Mouse (Mus musculus) MEL (cell line): ENCODE data around the gene Nudt2. TPM values are rescaled to one million over a fixed set of nuclear protein-coding genes. Genes with fewer than 3 reads are reported as not detected.

Experiments
- DNase-seq: peaks from one replicate; pipeline ENCODE4 v3.0.0; 2011; ENCODE audit warnings: low read depth, low spot score
- H3K27ac ChIP-seq: 2 replicates; pipeline ENCODE4 v1.5.1; 2012; ENCODE audit warnings: low read depth, mild to moderate bottlenecking, control low read depth, low read length, moderate library complexity; ENCODE audit not compliant: control insufficient read depth
- H3K27me3 ChIP-seq, 2 experiments: fragments of 150-350 bp in 1 of 2; sonication (generic) in 1 of 2; 2 replicates each; pipeline ENCODE4 v1.6.1; 2012; ENCODE audit warnings: low read length in 2 of 2, mild to moderate bottlenecking in 2 of 2, improper control_type of control experiment in 1 of 2, moderate library complexity in 1 of 2; ENCODE audit not compliant: insufficient read depth in 2 of 2, control insufficient read depth in 1 of 2
- H3K36me3 ChIP-seq, 2 experiments: 2 replicates each; pipeline ENCODE4 v1.6.1; 2012 to 2014; ENCODE audit warnings: low read length in 2 of 2, improper control_type of control experiment in 1 of 2, inconsistent platforms in 1 of 2, mild to moderate bottlenecking in 1 of 2; ENCODE audit not compliant: insufficient read depth in 2 of 2, control insufficient read depth in 1 of 2
- H3K4me1 ChIP-seq, 2 experiments: fragments of 150-350 bp in 1 of 2; sonication (generic) in 1 of 2; 2 replicates each; pipeline ENCODE4 v1.6.1; 2012; ENCODE audit warnings: low read length in 2 of 2, improper control_type of control experiment in 1 of 2, mild to moderate bottlenecking in 1 of 2; ENCODE audit not compliant: insufficient read depth in 2 of 2, control insufficient read depth in 1 of 2
- H3K4me3 ChIP-seq, 2 experiments: fragments of 150-350 bp in 1 of 2; sonication (generic) in 1 of 2; 2 replicates each; pipeline ENCODE4 v1.5.1; 2012; ENCODE audit warnings: low read depth in 2 of 2, low read length in 2 of 2, mild to moderate bottlenecking in 2 of 2, moderate library complexity in 2 of 2, control low read depth in 1 of 2, improper control_type of control experiment in 1 of 2; ENCODE audit not compliant: control insufficient read depth in 1 of 2, insufficient read depth in 1 of 2
- H3K79me2 ChIP-seq: 2 replicates; pipeline ENCODE4 v1.6.1; 2012; ENCODE audit warnings: mild to moderate bottlenecking, low read length, moderate library complexity; ENCODE audit not compliant: control insufficient read depth, poor library complexity, insufficient read depth
- H3K9ac ChIP-seq: 2 replicates; pipeline ENCODE4 v1.6.1; 2012; ENCODE audit warnings: low read depth, mild to moderate bottlenecking, control low read depth, low read length, moderate library complexity; ENCODE audit not compliant: control insufficient read depth, poor library complexity, severe bottlenecking
- H3K9me3 ChIP-seq: fragments of 150-350 bp; sonication (generic); replicated peaks from 2 replicates; pipeline ENCODE4 v1.6.1; 2012; ENCODE audit warnings: mild to moderate bottlenecking, low read length, improper control_type of control experiment, moderate library complexity; ENCODE audit not compliant: insufficient read depth
- CHD1 ChIP-seq: IDR thresholded peaks from 2 replicates; pipeline ENCODE4 v1.6.1; 2012; ENCODE audit warnings: low read depth, mild to moderate bottlenecking, inconsistent platforms, low read length, improper control_type of control experiment
- CHD2 ChIP-seq: IDR thresholded peaks from 2 replicates; pipeline ENCODE4 v1.6.1; 2011; ENCODE audit warnings: low read length, improper control_type of control experiment
- CTCF ChIP-seq, 3 experiments: IDR thresholded peaks in 2 of 3; conservative IDR thresholded peaks in 1 of 3; 2 replicates each; pipeline ENCODE4 v1.5.1; 2011 to 2012; ENCODE audit warnings: low read length in 3 of 3, low read depth in 2 of 3, mild to moderate bottlenecking in 2 of 3, improper control_type of control experiment in 1 of 3, inconsistent platforms in 1 of 3, mixed read lengths in 1 of 3, moderate library complexity in 1 of 3; ENCODE audit not compliant: control insufficient read depth in 1 of 3, insufficient read depth in 1 of 3, poor library complexity in 1 of 3, severe bottlenecking in 1 of 3
- E2F4 ChIP-seq: IDR thresholded peaks from 2 replicates; pipeline ENCODE4 v1.6.1; 2011; ENCODE audit warnings: low read depth, low read length, improper control_type of control experiment, borderline replicate concordance
- ELF1 ChIP-seq: IDR thresholded peaks from 2 replicates; pipeline ENCODE4 v1.6.1; 2014; ENCODE audit warnings: low read depth, mild to moderate bottlenecking, inconsistent platforms, low read length, improper control_type of control experiment, moderate library complexity
- HCFC1 ChIP-seq: IDR thresholded peaks from 2 replicates; pipeline ENCODE4 v1.6.1; 2012; ENCODE audit warnings: low read depth, mild to moderate bottlenecking, inconsistent platforms, low read length, improper control_type of control experiment, moderate library complexity
- JUND ChIP-seq: IDR thresholded peaks from 2 replicates; pipeline ENCODE4 v1.6.1; 2011; ENCODE audit warnings: low read depth, mild to moderate bottlenecking, improper control_type of control experiment, low read length
- KAT2A ChIP-seq: conservative IDR thresholded peaks from 2 replicates; pipeline ENCODE4 v1.6.1; 2012; ENCODE audit warnings: low read depth, low read length, improper control_type of control experiment, inconsistent platforms
- MAFK ChIP-seq: IDR thresholded peaks from 2 replicates; pipeline ENCODE4 v1.6.1; 2011; ENCODE audit warnings: low read depth, mild to moderate bottlenecking, low read length, improper control_type of control experiment, borderline replicate concordance
- MAZ ChIP-seq: IDR thresholded peaks from 2 replicates; pipeline ENCODE4 v1.6.1; 2012; ENCODE audit warnings: low read depth, mild to moderate bottlenecking, inconsistent platforms, low read length, improper control_type of control experiment
- MXI1 ChIP-seq: IDR thresholded peaks from 2 replicates; pipeline ENCODE4 v1.6.1; 2011; ENCODE audit warnings: mild to moderate bottlenecking, low read depth, low read length, improper control_type of control experiment
- MYB ChIP-seq: IDR thresholded peaks from 2 replicates; pipeline ENCODE4 v1.6.1; 2011; ENCODE audit warnings: mild to moderate bottlenecking, low read depth, low read length, improper control_type of control experiment
- NRF1 ChIP-seq: IDR thresholded peaks from 2 replicates; pipeline ENCODE4 v1.6.1; 2014; ENCODE audit warnings: low read depth, mild to moderate bottlenecking, inconsistent platforms, low read length, improper control_type of control experiment, moderate library complexity; ENCODE audit not compliant: poor library complexity, insufficient read depth, severe bottlenecking
- POLR2A ChIP-seq, 2 experiments: IDR thresholded peaks; 2 replicates each; pipeline ENCODE4 v1.6.1; 2011 to 2012; ENCODE audit warnings: low read length in 2 of 2, mild to moderate bottlenecking in 2 of 2, control low read depth in 1 of 2, improper control_type of control experiment in 1 of 2, low read depth in 1 of 2, moderate library complexity in 1 of 2; ENCODE audit not compliant: control insufficient read depth in 1 of 2, insufficient read depth in 1 of 2, poor library complexity in 1 of 2
- RAD21 ChIP-seq: IDR thresholded peaks from 2 replicates; pipeline ENCODE4 v1.6.1; 2011; ENCODE audit warnings: mild to moderate bottlenecking, low read depth, low read length, improper control_type of control experiment
- RCOR1 ChIP-seq: IDR thresholded peaks from 2 replicates; pipeline ENCODE4 v1.6.1; 2012; ENCODE audit warnings: low read depth, mild to moderate bottlenecking, inconsistent platforms, low read length, improper control_type of control experiment
- SIN3A ChIP-seq: IDR thresholded peaks from 2 replicates; pipeline ENCODE4 v1.6.1; 2012; ENCODE audit warnings: low read length, improper control_type of control experiment, inconsistent platforms
- TAL1 ChIP-seq: IDR thresholded peaks from 2 replicates; pipeline ENCODE4 v1.6.1; 2012; ENCODE audit warnings: mild to moderate bottlenecking, inconsistent platforms, low read length, moderate library complexity, mixed read lengths
- ZKSCAN1 ChIP-seq: IDR thresholded peaks from 2 replicates; pipeline ENCODE4 v1.6.1; 2012; ENCODE audit warnings: low read depth, mild to moderate bottlenecking, inconsistent platforms, low read length, improper control_type of control experiment, moderate library complexity
- ZNF384 ChIP-seq: IDR thresholded peaks from 2 replicates; pipeline ENCODE4 v1.6.1; 2012; ENCODE audit warnings: low read depth, mild to moderate bottlenecking, inconsistent platforms, low read length, improper control_type of control experiment
- polyA plus RNA-seq, 2 experiments: library from polyadenylated mRNA; stranded (reverse) in 1 of 2; unstranded in 1 of 2; fragments of >175 nt in 1 of 2; fragments of >200 nt in 1 of 2; gene quantifications; 2 replicates each; pipeline versions ENCODE4 v1.2.1 to v1.2.4; 2012; ENCODE audit warnings: low replicate concordance in 2 of 2, low read depth in 1 of 2; ENCODE audit not compliant: insufficient read length in 2 of 2, insufficient read depth in 1 of 2, missing spikeins in 1 of 2
- total RNA-seq: library from RNA; depleted of rRNA; stranded (reverse); fragments of 300-350 nt; gene quantifications from 2 replicates; pipeline ENCODE4 v1.2.3, GENCODE M21; 2012

Nudt2 gene
- total and polyA plus RNA-seq, 3 experiments, result 19.2 to 25.3 TPM; not detected in 1

DNA sequence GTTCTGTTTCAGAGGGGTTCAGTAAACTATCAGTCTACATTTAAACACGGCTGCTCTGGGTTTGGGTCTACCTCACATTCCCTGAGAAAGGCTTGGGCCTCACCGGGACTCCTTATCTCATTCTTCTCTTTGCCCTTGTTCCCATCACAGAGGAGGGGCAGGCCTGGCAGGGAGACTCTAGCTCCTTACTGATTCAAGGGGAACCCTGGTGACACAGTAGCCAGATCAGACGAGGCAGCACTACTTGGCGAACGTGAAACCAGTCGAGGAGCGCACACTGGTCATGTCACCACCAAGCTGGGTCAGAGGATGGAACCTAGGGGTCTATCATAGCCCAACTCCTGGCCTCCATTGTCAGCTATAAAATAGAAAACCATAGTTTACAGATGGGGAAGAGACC, 43.0 kb downstream of the Nudt2 start:
- H3K9me3 ChIP-seq, result no peaks in the 10 kb centered on the region
- H3K4me3 ChIP-seq, result no peak overlapping the region
- peaks cover 0 to 16% of the 10 kb centered on the region in 2 experiments; a peak in 2 of 4 replicates for H3K36me3 ChIP-seq
- peaks cover 3 to 5% of the 10 kb centered on the region in 2 experiments; a peak in 3 of 4 replicates for H3K27me3 ChIP-seq
- no peak overlapping the region for H3K9ac ChIP-seq
- H3K27ac ChIP-seq, result no peak overlapping the region
- no peak for TF ChIP-seq RAD21
- TF ChIP-seq CHD1, result no peak
- no peak for TF ChIP-seq KAT2A
- TF ChIP-seq ZKSCAN1, result no peak
- no peak for TF ChIP-seq CTCF (IDR thresholded peaks at IDR 0.05 in 2 of 3, conservative IDR thresholded peaks at IDR 0.05 in 1 of 3; ENCODE audit: control insufficient read depth in 1 of 3, insufficient read depth in 1 of 3, low read depth in 2 of 3, low read length in 3 of 3, poor library complexity in 1 of 3, severe bottlenecking in 1 of 3)
- TF ChIP-seq JUND, result no peak
- no peak for TF ChIP-seq MYB
- TF ChIP-seq TAL1, result no peak
- no peak for TF ChIP-seq E2F4
- no peak for TF ChIP-seq SIN3A
- no peak for DNase-seq
- peaks cover 4 to 28% of the 10 kb centered on the region in 2 experiments; a peak in 3 of 4 replicates for H3K4me1 ChIP-seq
- no peaks in the 10 kb centered on the region for H3K79me2 ChIP-seq

DNA sequence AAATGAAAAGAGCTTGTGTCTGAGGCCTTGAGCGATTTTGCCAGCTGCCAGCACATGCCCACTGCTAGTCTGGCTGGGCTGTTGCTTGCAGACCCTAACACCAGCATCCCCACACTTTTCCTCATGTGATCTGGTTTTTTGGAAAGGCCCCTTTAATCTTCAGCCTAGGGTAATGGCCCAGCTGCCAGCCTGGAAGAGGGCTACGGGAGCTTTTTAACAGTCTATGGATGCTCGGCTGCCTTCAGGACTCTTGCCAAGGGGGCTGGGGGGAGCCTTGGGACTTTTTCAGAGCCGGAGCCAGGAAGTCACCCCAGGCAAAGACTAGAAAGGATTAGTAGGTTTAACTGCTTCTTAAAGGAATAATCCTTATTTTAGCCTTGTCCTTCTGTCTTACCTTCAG, 48.4 kb downstream of the Nudt2 start:
- H3K4me3 ChIP-seq, result no peak overlapping the region
- H3K27me3 ChIP-seq, result peaks cover 3 to 8% of the 10 kb centered on the region in 2 experiments; a peak in 3 of 4 replicates

More for the DNA sequence above, 48.4 kb downstream of the Nudt2 start:
- no peaks in the 10 kb centered on the region for H3K4me1 ChIP-seq
- no peak overlapping the region for H3K27ac ChIP-seq
- no peaks in the 10 kb centered on the region for H3K9me3 ChIP-seq
- no peaks in the 10 kb centered on the region for H3K79me2 ChIP-seq
- no peaks in the 10 kb centered on the region for H3K36me3 ChIP-seq
- no peak for TF ChIP-seq RAD21
- TF ChIP-seq NRF1, result no peak
- TF ChIP-seq RCOR1, result no peak
- TF ChIP-seq HCFC1, result no peak
- TF ChIP-seq CTCF (IDR thresholded peaks at IDR 0.05 in 2 of 3, conservative IDR thresholded peaks at IDR 0.05 in 1 of 3; ENCODE audit: control insufficient read depth in 1 of 3, insufficient read depth in 1 of 3, low read depth in 2 of 3, low read length in 3 of 3, poor library complexity in 1 of 3, severe bottlenecking in 1 of 3), result no peak
- TF ChIP-seq MXI1, result no peak
- TF ChIP-seq CHD2, result no peak
- TF ChIP-seq ZNF384, result no peak
- TF ChIP-seq ZKSCAN1, result no peak
- TF ChIP-seq SIN3A, result no peak
- no peak for TF ChIP-seq MAFK
- no peak for TF ChIP-seq JUND
- no peak for TF ChIP-seq ELF1
- no peak for TF ChIP-seq POLR2A (IDR thresholded peaks at IDR 0.05; ENCODE audit: control insufficient read depth in 1 of 2, insufficient read depth in 1 of 2, low read depth in 1 of 2, low read length in 2 of 2, poor library complexity in 1 of 2)
- no peak for TF ChIP-seq MAZ
- DNase-seq, result no peak
- no peak overlapping the region for H3K9ac ChIP-seq
